Mouse (Mus musculus): ENCODE data around the gene Nmt1. TPM values are rescaled to one million over a fixed set of nuclear protein-coding genes. Genes with fewer than 3 reads are reported as not detected.

Nmt1 gene
- total RNA-seq, 2 experiments from 2014 or later, result 105 to 107 TPM

- DNase-seq (ENCODE audit: low spot score in 2 of 2), result no peak
- intact Hi-C loops (cut with DNase I), result no loop called here
Measured at GRCm38 (mm10) chr11:103001063-103001462, 26.9 kb upstream of the Nmt1 start.

GRCm38 (mm10) chr11:103003210-103003609 lies 24.8 kb upstream of the Nmt1 start:
- peak; percentile 78 to 92 for DNase-seq (ENCODE audit: low spot score in 2 of 2)
- intact Hi-C loops (cut with DNase I), result no loop called here

GRCm38 (mm10) chr11:103004852-103005251 lies 23.1 kb upstream of the Nmt1 start:
- intact Hi-C loops (cut with DNase I), result no loop called here
- no peak for DNase-seq (ENCODE audit: low spot score in 2 of 2)

GRCm38 (mm10) chr11:103005254-103005981 lies 22.6 kb upstream of the Nmt1 start:
- intact Hi-C loops (cut with DNase I), result no loop called here
- no peak for DNase-seq (ENCODE audit: low spot score in 2 of 2)

- intact Hi-C loops (cut with DNase I), result no loop called here
- no peak for DNase-seq (ENCODE audit: low spot score in 2 of 2)
Measured at GRCm38 (mm10) chr11:103006286-103007000, 21.5 kb upstream of the Nmt1 start.

- no peak for DNase-seq (ENCODE audit: low spot score in 2 of 2)
- intact Hi-C loops (cut with DNase I), result no loop called here
Measured at GRCm38 (mm10) chr11:103007001-103007340, 21.0 kb upstream of the Nmt1 start.

- DNase-seq (ENCODE audit: low spot score in 2 of 2), result no peak
- intact Hi-C loops (cut with DNase I), result no loop called here
Measured at GRCm38 (mm10) chr11:103008558-103008957, 19.4 kb upstream of the Nmt1 start.

GRCm38 (mm10) chr11:103009208-103009607 lies 18.8 kb upstream of the Nmt1 start:
- intact Hi-C loops (cut with DNase I), result no loop called here
- DNase-seq (ENCODE audit: low spot score in 2 of 2), result no peak

GRCm38 (mm10) chr11:103010454-103011205 lies 17.4 kb upstream of the Nmt1 start:
- intact Hi-C loops (cut with DNase I), result no loop called here
- DNase-seq (ENCODE audit: low spot score in 2 of 2), result no peak

- intact Hi-C loops (cut with DNase I), result no loop called here
- no peak for DNase-seq (ENCODE audit: low spot score in 2 of 2)
Measured at GRCm38 (mm10) chr11:103011206-103011497, 16.8 kb upstream of the Nmt1 start.

GRCm38 (mm10) chr11:103015881-103016825 lies 11.8 kb upstream of the Nmt1 start:
- intact Hi-C loops (cut with DNase I), result no loop called here
- no peak for DNase-seq (ENCODE audit: low spot score in 2 of 2)

GRCm38 (mm10) chr11:103016930-103017329 lies 11.1 kb upstream of the Nmt1 start:
- intact Hi-C loops (cut with DNase I), result no loop called here
- peak; percentile 96 to 98 for DNase-seq (ENCODE audit: low spot score in 2 of 2)

GRCm38 (mm10) chr11:103017661-103018060 lies 10.3 kb upstream of the Nmt1 start:
- no peak for DNase-seq (ENCODE audit: low spot score in 2 of 2)
- intact Hi-C loops (cut with DNase I), result no loop called here

- DNase-seq (ENCODE audit: low spot score in 2 of 2), result no peak
- intact Hi-C loops (cut with DNase I), result no loop called here
Measured at GRCm38 (mm10) chr11:103018860-103019259, 9.1 kb upstream of the Nmt1 start.

- DNase-seq (ENCODE audit: low spot score in 2 of 2), result no peak
- intact Hi-C loops (cut with DNase I), result no loop called here
Measured at GRCm38 (mm10) chr11:103019325-103019724, 8.7 kb upstream of the Nmt1 start.

GRCm38 (mm10) chr11:103020713-103021335 lies 7.2 kb upstream of the Nmt1 start:
- no peak for DNase-seq (ENCODE audit: low spot score in 2 of 2)
- intact Hi-C loops (cut with DNase I), result no loop called here

- intact Hi-C loops (cut with DNase I), result no loop called here
Measured at GRCm38 (mm10) chr11:103023974-103024373, 4.0 kb upstream of the Nmt1 start.

GRCm38 (mm10) chr11:103026901-103027300 lies 1.1 kb upstream of the Nmt1 start:
- DNase-seq (ENCODE audit: low spot score in 2 of 2), result no peak
- intact Hi-C loops (cut with DNase I), result no loop called here

More at GRCm38 (mm10) chr11:103023974-103024373, 4.0 kb upstream of the Nmt1 start:
- DNase-seq (ENCODE audit: low spot score in 2 of 2), result no peak

GRCm38 (mm10) chr11:103027570-103028175 lies 317 bp upstream of the Nmt1 start:
- intact Hi-C loops (cut with DNase I), result no loop called here
- DNase-seq (ENCODE audit: low spot score in 2 of 2), result no peak
